Mouse (Mus musculus): Measurements from ENCODE around the gene Ky.

Gene Ky

DNA sequence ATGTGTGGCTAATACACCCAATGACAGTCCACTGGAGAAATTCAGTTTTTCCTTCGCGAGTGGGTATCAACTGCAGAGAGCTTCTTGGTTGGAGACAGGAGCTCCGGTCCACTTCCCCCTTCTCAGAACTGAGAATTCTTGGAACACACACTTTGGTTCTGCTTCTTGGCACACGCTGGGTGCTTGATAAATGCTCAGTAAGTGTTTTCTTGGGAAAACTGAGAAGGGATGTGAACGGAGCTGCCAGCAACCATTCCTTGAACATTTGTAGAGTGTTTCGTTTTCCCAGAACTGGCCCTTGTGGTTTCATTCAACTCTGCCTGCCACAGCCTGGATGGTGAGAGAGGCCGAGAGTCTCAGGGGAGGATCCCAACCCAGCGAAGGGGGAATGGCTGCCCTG, 43.7 kb downstream of the Ky start:
- DNase-seq (ENCODE audit: low spot score), result no peak

DNA sequence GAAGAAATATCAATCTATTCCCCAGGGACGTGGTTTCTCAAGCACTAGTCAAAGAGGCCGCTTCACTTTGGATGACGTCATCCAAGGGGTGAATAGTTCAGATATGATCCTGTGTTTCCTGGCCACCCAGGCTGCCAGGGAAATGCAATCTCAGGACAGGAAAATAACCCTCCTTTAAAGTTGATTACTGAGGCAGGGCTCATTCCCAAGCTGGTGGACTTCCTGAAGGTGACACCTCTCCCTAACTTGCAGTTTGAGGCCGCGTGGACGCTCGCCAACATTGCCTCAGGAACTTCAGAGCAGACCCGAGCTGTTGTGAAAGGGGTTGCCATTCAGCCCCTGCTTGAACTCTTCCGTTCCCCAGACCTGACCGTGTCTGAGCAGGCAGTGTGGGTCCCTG, 46.2 kb downstream of the Ky start:
- no peak for DNase-seq (ENCODE audit: low spot score)

DNA sequence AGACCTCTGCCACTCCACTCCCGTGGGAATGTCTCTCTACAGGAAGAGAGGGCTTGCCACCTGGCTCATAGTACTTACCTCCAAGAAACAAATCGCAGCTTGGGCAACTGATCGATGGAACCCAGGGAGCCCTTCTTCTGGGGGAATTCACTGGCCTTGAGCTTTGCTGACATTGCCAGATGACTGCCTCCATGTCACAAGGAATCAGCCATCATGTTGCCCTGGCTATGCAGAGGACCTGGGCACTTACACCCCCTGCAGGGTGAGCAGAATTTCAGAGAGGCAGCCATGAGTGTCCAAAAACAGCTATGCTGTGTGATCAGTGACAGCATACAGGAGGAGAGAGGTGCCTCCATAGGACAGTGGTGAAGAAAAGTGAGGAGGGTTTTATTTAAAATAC, 48.2 kb downstream of the Ky start:
- no peak for DNase-seq (ENCODE audit: low spot score)

DNA sequence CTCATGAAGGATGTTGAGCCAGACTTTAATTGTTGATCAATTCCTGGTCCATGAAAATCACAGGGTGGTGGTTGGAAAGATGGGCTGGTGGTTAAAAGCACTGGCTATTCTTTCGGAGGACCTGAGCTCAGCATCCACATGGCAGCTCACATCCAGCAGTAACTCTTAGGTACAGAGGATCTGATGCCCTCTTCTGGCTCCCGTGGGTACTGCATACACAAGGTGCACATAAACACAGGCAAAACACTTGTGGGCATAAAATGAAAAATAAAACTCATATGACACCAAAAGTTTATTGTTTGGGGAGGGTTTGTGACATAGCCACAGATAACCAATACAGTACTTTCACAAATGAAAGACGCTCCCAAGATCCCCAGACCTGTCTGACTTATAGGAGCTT, 52.9 kb downstream of the Ky start:
- DNase-seq (ENCODE audit: low spot score), result no peak

DNA sequence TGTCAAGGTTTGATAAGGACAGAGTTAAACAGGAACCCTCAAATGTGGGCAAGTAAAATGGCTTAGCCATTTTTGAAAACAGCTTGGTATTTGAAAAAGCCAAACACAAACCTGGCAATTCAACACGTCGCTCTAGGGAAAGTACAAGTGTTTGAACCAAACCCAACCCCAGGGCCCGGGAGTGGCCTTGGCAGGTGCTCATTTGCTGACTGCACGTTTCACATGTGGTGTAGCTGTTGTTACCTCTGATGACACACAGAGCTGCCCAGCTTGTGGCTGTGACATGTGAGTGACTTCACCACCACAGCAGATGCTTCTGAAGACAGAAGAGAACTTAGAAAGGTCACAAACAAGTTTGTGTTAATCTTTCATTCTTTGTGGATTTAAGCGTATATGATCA, 67.3 kb downstream of the Ky start:
- no peak for DNase-seq (ENCODE audit: low spot score)

DNA sequence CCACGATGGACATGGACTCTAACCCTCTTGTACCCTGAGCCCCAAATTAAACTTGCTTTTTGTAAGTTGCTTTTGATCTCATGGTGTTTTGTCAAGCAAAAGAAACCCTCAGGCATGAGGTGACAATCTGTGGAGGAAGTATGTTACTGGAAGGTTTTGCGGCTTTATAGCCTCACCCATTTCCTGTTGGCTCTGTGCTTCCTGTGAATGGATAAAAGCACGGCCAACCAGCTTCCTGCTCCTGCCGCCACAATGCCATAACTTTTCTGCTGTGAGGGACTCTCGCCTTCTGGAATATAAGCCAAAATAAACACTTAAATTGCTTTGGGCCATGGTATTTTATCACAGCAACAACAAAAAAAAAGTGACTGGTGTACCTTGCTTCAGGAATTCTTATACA, 71.9 kb downstream of the Ky start:
- no peak for DNase-seq (ENCODE audit: low spot score)

DNA sequence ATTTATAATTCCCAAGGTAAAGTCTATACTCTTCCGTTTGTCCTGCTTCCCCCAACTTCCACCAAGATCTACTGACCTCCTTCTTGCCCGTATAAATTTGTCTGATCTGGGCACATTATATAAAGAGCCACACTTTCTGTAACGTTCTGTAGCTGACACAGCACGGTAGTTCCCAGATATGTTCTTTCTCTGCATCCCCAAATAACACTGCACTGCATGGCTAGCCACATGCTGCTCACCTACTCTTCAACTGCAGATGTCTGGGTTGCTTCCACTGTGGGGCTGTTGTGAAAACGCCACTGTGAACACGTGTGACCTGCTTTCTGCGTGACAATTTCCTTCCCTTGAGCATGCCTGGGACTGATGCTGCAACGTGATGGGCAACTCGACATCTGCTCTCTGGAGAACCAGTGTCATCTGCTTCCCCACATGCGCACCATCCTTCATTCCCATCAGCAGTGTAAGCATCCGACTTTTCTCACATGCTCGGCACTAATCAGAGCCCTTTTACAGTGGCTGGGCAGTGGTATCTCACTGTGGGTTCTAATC, 76.4 kb downstream of the Ky start:
- DNase-seq (ENCODE audit: low spot score), result no peak

DNA sequence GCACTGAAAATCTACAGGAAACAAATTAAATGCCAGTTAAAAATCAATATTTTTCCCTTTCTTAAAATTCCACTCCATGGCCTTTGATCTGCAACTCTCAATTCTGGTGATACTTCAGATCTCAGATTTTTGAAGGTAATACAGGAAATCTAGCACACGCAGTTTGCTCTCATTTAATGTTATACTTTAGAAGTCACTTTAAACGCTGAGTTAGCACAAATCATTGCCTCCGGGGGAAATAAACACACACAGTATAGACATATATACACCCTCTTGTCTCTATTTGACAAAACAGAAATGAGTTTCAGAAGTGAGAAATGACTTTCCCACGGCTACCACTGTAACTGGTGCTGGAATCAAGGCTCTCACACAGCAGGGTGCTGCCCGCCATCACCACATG, 81.8 kb downstream of the Ky start:
- DNase-seq (ENCODE audit: low spot score), result no peak

DNA sequence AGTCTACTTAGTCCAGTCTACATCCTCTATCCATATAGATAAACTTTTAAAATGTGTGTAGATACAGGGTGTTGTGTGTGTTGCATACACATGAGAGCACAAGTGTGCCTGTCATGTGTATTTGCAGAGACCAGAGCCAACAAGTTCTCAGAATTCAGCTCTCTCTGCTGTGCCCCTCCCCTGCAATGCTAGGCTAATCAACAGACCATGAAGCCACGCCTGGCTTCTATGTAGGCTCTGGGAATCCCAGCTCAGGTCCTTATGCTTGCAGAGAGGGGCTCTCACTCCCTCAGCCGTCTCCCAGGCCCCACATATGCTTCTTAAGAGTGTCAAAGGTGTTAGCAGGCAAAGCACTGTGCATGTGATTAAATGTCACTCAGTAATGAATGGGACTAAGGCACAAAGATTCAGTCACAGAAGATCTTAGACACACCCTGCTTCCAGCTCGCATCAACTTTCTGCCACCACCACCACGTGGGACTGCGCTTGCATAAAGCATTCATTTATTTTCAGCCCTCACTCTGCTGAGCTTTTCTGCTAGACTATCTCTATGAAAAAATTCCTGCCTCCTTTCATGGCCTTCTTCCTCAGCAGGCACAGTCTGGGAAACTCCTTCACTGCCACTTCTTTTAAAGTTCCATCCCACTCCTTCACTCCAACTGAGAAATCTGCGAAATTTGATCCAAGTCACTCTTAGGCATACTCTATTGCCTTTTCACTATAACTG, 89.3 kb downstream of the Ky start:
- peak; percentile 29 for DNase-seq (ENCODE audit: low spot score)

All from left cerebral cortex, adult 11 months (tissue).